Mouse (Mus musculus): ENCODE results near the gene Ino80b. TPM values are rescaled to one million over a fixed set of nuclear protein-coding genes. Genes with fewer than 3 reads are reported as not detected.

Gene Ino80b
- total RNA-seq, 1 experiment: 21.2 TPM

GRCm38 (mm10) chr6:83142211-83142731, 17.0 kb upstream of the Ino80b start:
- Histone ChIP-seq H3K9me3 (ENCODE audit: control insufficient read depth, insufficient read depth, low read depth, low read length) (no peaks in the 10 kb centered on the region), H3K36me3 (ENCODE audit: control insufficient read depth, insufficient read depth, low read length, poor library complexity, severe bottlenecking) (no peaks in the 10 kb centered on the region), H3K4me1 (ENCODE audit: control insufficient read depth in 2 of 2, insufficient read depth in 2 of 2, low read length in 2 of 2, poor library complexity in 1 of 2) (peaks cover 9% of the 10 kb centered on the region in 2 experiments; a peak in 3 of 4 replicates), H3K9ac (ENCODE audit: insufficient read depth, low read depth, low read length, poor library complexity, severe bottlenecking) (peak overlapping the region; percentile 50), H3K4me3 (ENCODE audit: insufficient read depth in 1 of 2, low read depth in 1 of 2, low read length in 2 of 2, poor library complexity in 1 of 2, severe bottlenecking in 1 of 2) (peak overlapping the region; percentile 50 to 52), H3K27ac (ENCODE audit: insufficient read depth, low read depth, low read length, poor library complexity, severe bottlenecking) (no peak overlapping the region)
- in situ Hi-C loops (cut with MboI; ENCODE audit: low sequenced_read_pairs in 2 of 2, unreplicated experiment in 2 of 2): no loop called here
- no peak for TF ChIP-seq ZNF384 (IDR thresholded peaks at IDR 0.05; ENCODE audit: low read depth, low read length)
- TF ChIP-seq HCFC1 (IDR thresholded peaks at IDR 0.05; ENCODE audit: borderline replicate concordance, insufficient read depth, low read length): no peak
- TF ChIP-seq ZC3H11A (IDR thresholded peaks at IDR 0.05; ENCODE audit: borderline replicate concordance, low read depth, low read length): no peak
- TF ChIP-seq CHD2 (IDR thresholded peaks at IDR 0.05; ENCODE audit: low read depth, low read length): peak; percentile 64; the same call in 1 of the 2 replicates
- no peak for TF ChIP-seq MAFK (IDR thresholded peaks at IDR 0.05; ENCODE audit: insufficient read depth, low read depth, low read length)
- no peak for DNase-seq (ENCODE audit: low read depth, low spot score)

GRCm38 (mm10) chr6:83141636-83142035, 16.4 kb upstream of the Ino80b start:
- H3K9me3 ChIP-seq (ENCODE audit: control insufficient read depth, insufficient read depth, low read depth, low read length): no peaks in the 10 kb centered on the region
- DNase-seq (ENCODE audit: low read depth, low spot score): no peak
- no peaks in the 10 kb centered on the region for H3K36me3 ChIP-seq (ENCODE audit: control insufficient read depth, insufficient read depth, low read length, poor library complexity, severe bottlenecking)
- peaks cover 5 to 9% of the 10 kb centered on the region in 2 experiments; a peak in 3 of 4 replicates for H3K4me1 ChIP-seq (ENCODE audit: control insufficient read depth in 2 of 2, insufficient read depth in 2 of 2, low read length in 2 of 2, poor library complexity in 1 of 2)
- no peak for TF ChIP-seq HCFC1 (IDR thresholded peaks at IDR 0.05; ENCODE audit: borderline replicate concordance, insufficient read depth, low read length)
- no peak for TF ChIP-seq ZC3H11A (IDR thresholded peaks at IDR 0.05; ENCODE audit: borderline replicate concordance, low read depth, low read length)
- no peak for TF ChIP-seq MAFK (IDR thresholded peaks at IDR 0.05; ENCODE audit: insufficient read depth, low read depth, low read length)
- TF ChIP-seq ZNF384 (IDR thresholded peaks at IDR 0.05; ENCODE audit: low read depth, low read length): no peak
- TF ChIP-seq CHD2 (IDR thresholded peaks at IDR 0.05; ENCODE audit: low read depth, low read length): no peak
- peak overlapping the region in 1 of 2 experiments; percentile 50; a peak in 1 of 4 replicates for H3K4me3 ChIP-seq (ENCODE audit: insufficient read depth in 1 of 2, low read depth in 1 of 2, low read length in 2 of 2, poor library complexity in 1 of 2, severe bottlenecking in 1 of 2)
- H3K9ac ChIP-seq (ENCODE audit: insufficient read depth, low read depth, low read length, poor library complexity, severe bottlenecking): no peak overlapping the region
- no peak overlapping the region for H3K27ac ChIP-seq (ENCODE audit: insufficient read depth, low read depth, low read length, poor library complexity, severe bottlenecking)
- in situ Hi-C loops (cut with MboI; ENCODE audit: low sequenced_read_pairs in 2 of 2, unreplicated experiment in 2 of 2): no loop called here

- Histone ChIP-seq H3K27ac (ENCODE audit: insufficient read depth, low read depth, low read length, poor library complexity, severe bottlenecking) (no peak overlapping the region), H3K4me3 (ENCODE audit: insufficient read depth in 1 of 2, low read depth in 1 of 2, low read length in 2 of 2, poor library complexity in 1 of 2, severe bottlenecking in 1 of 2) (no peak overlapping the region), H3K9ac (ENCODE audit: insufficient read depth, low read depth, low read length, poor library complexity, severe bottlenecking) (no peak overlapping the region), H3K9me3 (ENCODE audit: control insufficient read depth, insufficient read depth, low read depth, low read length) (no peaks in the 10 kb centered on the region), H3K4me1 (ENCODE audit: control insufficient read depth in 2 of 2, insufficient read depth in 2 of 2, low read length in 2 of 2, poor library complexity in 1 of 2) (peaks cover 3 to 10% of the 10 kb centered on the region in 2 experiments; a peak in 3 of 4 replicates), H3K36me3 (ENCODE audit: control insufficient read depth, insufficient read depth, low read length, poor library complexity, severe bottlenecking) (no peaks in the 10 kb centered on the region)
- no peak for TF ChIP-seq CHD2 (IDR thresholded peaks at IDR 0.05; ENCODE audit: low read depth, low read length)
- TF ChIP-seq HCFC1 (IDR thresholded peaks at IDR 0.05; ENCODE audit: borderline replicate concordance, insufficient read depth, low read length): no peak
- no peak for TF ChIP-seq MAFK (IDR thresholded peaks at IDR 0.05; ENCODE audit: insufficient read depth, low read depth, low read length)
- TF ChIP-seq ZC3H11A (IDR thresholded peaks at IDR 0.05; ENCODE audit: borderline replicate concordance, low read depth, low read length): no peak
- TF ChIP-seq ZNF384 (IDR thresholded peaks at IDR 0.05; ENCODE audit: low read depth, low read length): no peak
- no peak for DNase-seq (ENCODE audit: low read depth, low spot score)
- in situ Hi-C loops (cut with MboI; ENCODE audit: low sequenced_read_pairs in 2 of 2, unreplicated experiment in 2 of 2): no loop called here
Observed at GRCm38 (mm10) chr6:83140044-83140443, 14.8 kb upstream of the Ino80b start.

GRCm38 (mm10) chr6:83138056-83138455, 12.8 kb upstream of the Ino80b start:
- Histone ChIP-seq H3K9ac (ENCODE audit: insufficient read depth, low read depth, low read length, poor library complexity, severe bottlenecking) (no peak overlapping the region), H3K4me3 (ENCODE audit: insufficient read depth in 1 of 2, low read depth in 1 of 2, low read length in 2 of 2, poor library complexity in 1 of 2, severe bottlenecking in 1 of 2) (peak overlapping the region in 1 of 2 experiments; percentile 69; a peak in 1 of 4 replicates), H3K36me3 (ENCODE audit: control insufficient read depth, insufficient read depth, low read length, poor library complexity, severe bottlenecking) (no peaks in the 10 kb centered on the region), H3K4me1 (ENCODE audit: control insufficient read depth in 2 of 2, insufficient read depth in 2 of 2, low read length in 2 of 2, poor library complexity in 1 of 2) (peaks cover 3 to 10% of the 10 kb centered on the region in 2 experiments; a peak in 2 of 4 replicates), H3K27ac (ENCODE audit: insufficient read depth, low read depth, low read length, poor library complexity, severe bottlenecking) (no peak overlapping the region), H3K9me3 (ENCODE audit: control insufficient read depth, insufficient read depth, low read depth, low read length) (no peaks in the 10 kb centered on the region)
- in situ Hi-C loops (cut with MboI; ENCODE audit: low sequenced_read_pairs in 2 of 2, unreplicated experiment in 2 of 2): no loop called here
- no peak for TF ChIP-seq ZC3H11A (IDR thresholded peaks at IDR 0.05; ENCODE audit: borderline replicate concordance, low read depth, low read length)
- no peak for DNase-seq (ENCODE audit: low read depth, low spot score)

GRCm38 (mm10) chr6:83137576-83137950, 12.3 kb upstream of the Ino80b start:
- H3K36me3 ChIP-seq (ENCODE audit: control insufficient read depth, insufficient read depth, low read length, poor library complexity, severe bottlenecking): no peaks in the 10 kb centered on the region
- no peaks in the 10 kb centered on the region for H3K9me3 ChIP-seq (ENCODE audit: control insufficient read depth, insufficient read depth, low read depth, low read length)
- H3K4me3 ChIP-seq (ENCODE audit: insufficient read depth in 1 of 2, low read depth in 1 of 2, low read length in 2 of 2, poor library complexity in 1 of 2, severe bottlenecking in 1 of 2): peak overlapping the region; percentile 51 to 69
- in situ Hi-C loops (cut with MboI; ENCODE audit: low sequenced_read_pairs in 2 of 2, unreplicated experiment in 2 of 2): no loop called here
- H3K27ac ChIP-seq (ENCODE audit: insufficient read depth, low read depth, low read length, poor library complexity, severe bottlenecking): no peak overlapping the region
- TF ChIP-seq MAFK (IDR thresholded peaks at IDR 0.05; ENCODE audit: insufficient read depth, low read depth, low read length) (no peak), CHD2 (IDR thresholded peaks at IDR 0.05; ENCODE audit: low read depth, low read length) (no peak), ZC3H11A (IDR thresholded peaks at IDR 0.05; ENCODE audit: borderline replicate concordance, low read depth, low read length) (no peak), ZNF384 (IDR thresholded peaks at IDR 0.05; ENCODE audit: low read depth, low read length) (no peak), HCFC1 (IDR thresholded peaks at IDR 0.05; ENCODE audit: borderline replicate concordance, insufficient read depth, low read length) (no peak)
- peak overlapping the region; percentile 40 for H3K9ac ChIP-seq (ENCODE audit: insufficient read depth, low read depth, low read length, poor library complexity, severe bottlenecking)
- H3K4me1 ChIP-seq (ENCODE audit: control insufficient read depth in 2 of 2, insufficient read depth in 2 of 2, low read length in 2 of 2, poor library complexity in 1 of 2): peaks cover 3 to 10% of the 10 kb centered on the region in 2 experiments; a peak in 2 of 4 replicates
- no peak for DNase-seq (ENCODE audit: low read depth, low spot score)

Data from ES-E14 (cell line).